Mouse (Mus musculus): ENCODE measurements around the gene Fam155a. TPM values are rescaled to one million over a fixed set of nuclear protein-coding genes. Genes with fewer than 3 reads are reported as not detected.

Fam155a gene
- total RNA-seq, 2 experiments from 2014 or later, result not detected

DNA sequence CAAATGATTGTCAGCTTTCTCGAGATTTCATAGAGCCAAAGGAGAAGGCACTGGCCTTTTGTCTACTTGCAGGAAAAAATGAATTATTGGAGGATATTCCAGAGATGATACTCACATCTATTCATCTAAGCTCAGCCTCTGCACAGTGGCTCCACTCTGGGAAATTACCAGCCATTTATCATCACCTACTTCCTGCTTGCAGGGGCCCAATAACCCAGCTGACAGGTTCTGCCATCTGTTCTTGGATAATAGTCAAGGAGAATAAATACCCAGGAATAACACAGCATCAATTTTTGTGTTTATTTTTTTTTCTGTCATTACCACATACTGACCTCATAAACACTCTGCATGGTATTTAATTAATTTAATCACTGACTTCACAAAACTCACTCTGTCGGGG is 249.4 kb downstream of the Fam155a start:
- ATAC-seq (replicated peaks; ENCODE audit: low FRiP score, poor library complexity, severe bottlenecking), result no peak

DNA sequence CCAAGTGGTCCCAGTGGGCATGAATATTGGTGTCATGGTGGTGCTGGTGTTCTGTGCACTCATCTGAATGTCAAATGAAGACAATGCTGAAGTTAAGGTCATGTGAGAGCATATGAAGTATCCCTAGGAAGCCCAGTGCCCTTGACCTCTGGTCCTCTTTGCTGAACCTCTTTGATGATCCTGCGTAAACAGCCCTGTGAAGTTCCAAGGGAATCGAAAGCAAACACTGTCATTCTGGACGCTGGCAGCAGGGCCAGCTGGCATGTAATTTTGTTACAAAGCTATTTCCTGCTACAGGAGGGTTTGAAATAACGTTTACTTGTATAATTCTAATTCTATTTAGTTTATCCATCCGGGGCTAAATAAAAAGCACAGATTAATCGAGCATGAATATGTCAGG is 270.2 kb downstream of the Fam155a start:
- no peak for ATAC-seq (replicated peaks; ENCODE audit: low FRiP score, poor library complexity, severe bottlenecking)

DNA sequence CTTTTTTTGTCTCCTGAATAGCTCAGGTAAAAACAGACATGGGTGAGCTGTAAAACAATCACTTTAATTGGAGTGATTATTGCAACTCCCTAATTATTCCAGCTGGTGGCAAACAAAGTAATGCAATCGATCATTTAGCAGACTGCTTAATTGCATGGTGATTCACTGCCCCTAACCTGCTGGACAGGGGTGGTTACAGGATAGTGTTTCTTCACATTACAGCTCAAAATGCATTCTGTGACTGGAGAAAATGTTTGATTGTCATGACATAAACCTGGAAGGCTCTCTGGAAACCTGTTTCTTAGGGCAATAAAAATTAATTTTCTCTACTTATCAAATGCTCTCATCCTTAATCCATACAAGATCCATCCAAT is 276.7 kb downstream of the Fam155a start:
- ATAC-seq (replicated peaks; ENCODE audit: low FRiP score, poor library complexity, severe bottlenecking), result no peak

DNA sequence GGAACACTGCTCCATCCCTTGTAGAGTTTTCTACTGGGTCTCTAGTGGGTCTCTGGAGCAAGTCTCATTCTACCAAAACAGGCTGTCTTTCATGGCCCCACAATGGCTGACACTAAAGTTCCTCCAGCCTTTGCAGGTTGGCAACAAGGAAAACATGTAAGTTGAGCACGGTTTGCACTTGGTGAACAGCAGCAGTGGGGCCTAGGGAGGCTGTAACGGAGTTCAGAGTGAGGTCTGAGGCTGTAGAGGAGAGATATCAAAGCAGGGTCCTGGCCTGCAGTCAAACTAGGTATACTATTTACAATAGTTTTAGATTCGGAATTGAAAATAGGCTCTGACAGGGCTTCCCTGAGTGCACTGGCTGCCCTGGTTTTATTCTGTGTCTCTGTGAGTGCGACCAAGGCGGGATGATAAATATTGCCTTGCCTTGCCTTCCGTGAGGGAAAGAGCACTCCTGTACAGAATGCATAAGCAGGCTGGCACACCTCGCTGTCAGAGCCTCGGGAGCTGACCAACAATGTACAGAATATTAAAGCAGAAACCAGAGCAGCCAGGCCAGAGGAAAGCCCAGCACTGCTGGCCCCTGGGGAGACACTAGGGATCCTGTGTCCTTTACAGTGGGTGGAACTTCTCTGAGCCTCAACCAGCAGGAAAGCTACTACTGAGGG is 277.3 kb downstream of the Fam155a start:
- no peak for ATAC-seq (replicated peaks; ENCODE audit: low FRiP score, poor library complexity, severe bottlenecking)

DNA sequence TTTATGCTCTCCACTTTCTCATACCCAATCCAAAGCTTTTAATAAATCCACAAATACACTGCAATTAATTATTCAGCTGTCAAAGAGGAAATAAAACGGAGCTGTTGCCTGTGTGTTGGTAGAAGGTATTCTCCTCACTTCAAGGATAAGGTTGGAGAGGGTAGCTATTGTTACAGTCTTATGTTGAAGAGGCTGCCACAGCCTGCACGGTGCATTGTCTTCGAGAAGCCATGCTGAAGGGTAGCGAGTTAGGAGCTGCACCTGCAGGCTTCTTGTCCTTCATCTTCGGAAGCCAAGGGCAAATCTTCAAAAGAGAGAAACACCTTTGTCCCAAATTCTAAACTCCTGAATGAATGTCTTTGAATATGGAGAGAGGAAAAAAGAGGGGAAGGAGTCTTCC is 288.4 kb downstream of the Fam155a start:
- no peak for ATAC-seq (replicated peaks; ENCODE audit: low FRiP score, poor library complexity, severe bottlenecking)

DNA sequence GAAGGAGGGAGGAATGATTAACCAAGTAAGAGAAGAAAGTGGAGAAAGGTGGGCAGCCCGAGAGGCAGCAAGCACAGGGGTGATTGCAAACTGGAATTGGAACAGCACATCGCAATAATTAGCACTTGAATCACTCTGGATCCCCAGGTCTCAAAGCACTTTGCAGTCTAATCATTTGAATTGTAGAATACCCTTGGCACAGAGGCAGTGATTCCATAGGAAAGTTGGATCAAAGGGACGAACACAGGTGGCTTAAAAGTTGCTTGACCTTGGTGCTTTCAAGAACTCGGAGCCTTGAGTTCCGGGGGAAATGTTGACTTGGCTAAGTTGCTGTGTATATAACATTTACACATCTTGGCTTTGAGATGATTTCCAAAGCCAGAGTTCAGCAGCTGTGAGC is 299.7 kb downstream of the Fam155a start:
- no peak for ATAC-seq (replicated peaks; ENCODE audit: low FRiP score, poor library complexity, severe bottlenecking)

DNA sequence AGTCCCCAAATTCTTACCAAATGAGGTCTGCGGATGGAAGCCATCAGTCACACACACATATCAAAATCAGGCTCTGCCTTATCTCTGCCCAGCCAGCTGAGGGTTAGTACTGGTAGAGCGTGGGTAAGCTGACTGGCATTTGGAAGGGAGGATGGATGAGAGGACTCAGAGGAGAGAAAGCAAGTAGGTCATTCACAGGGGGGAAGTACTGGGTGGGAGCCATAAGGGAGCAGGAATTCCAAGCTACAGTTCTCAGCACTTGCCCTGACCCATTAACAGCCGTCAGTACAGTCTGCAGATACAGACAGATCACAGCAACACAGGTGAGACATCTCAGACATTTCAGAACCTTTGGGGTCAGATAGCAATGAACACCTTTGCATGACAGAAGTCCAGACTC is 300.8 kb downstream of the Fam155a start:
- no peak for ATAC-seq (replicated peaks; ENCODE audit: low FRiP score, poor library complexity, severe bottlenecking)

DNA sequence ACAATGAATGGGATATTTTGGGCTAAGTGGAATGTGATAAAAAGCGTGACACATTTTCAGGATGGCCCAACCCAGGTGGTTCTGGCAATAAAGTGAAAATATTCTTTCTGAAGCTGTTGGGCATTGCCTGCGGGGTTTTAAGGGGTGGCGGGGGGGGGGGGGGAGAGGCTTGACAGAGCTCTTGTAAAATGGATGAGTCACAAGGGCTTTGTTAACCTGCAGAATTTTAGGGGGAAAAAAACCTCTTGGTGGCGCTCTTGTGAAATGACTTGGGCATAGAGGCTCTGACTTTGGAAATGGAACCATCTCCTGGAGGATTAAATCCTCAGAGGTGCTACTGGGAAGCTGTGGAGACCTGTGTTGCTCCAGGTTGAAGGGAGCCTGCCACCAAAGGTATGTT is 309.9 kb downstream of the Fam155a start:
- ATAC-seq (replicated peaks; ENCODE audit: low FRiP score, poor library complexity, severe bottlenecking), result no peak

DNA sequence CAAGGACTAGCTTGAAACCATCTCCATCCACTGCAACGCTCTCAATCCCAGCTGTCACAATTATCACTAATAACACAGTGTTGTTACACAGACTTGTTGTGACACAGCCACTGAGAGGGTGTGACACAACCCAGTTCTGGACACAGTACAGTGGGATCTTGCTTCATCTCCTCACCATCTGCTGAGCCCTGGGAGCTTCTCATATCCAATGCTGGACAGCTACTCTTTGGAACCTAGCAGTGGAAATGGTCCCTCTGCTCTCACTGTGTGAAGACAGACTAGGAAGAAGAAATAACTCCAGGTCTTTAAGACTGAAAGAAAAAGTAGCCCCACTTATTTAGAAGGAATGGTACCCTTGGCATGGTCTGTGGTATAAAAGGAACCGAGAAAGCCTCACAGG is 310.3 kb downstream of the Fam155a start:
- ATAC-seq (replicated peaks; ENCODE audit: low FRiP score, poor library complexity, severe bottlenecking), result no peak

DNA sequence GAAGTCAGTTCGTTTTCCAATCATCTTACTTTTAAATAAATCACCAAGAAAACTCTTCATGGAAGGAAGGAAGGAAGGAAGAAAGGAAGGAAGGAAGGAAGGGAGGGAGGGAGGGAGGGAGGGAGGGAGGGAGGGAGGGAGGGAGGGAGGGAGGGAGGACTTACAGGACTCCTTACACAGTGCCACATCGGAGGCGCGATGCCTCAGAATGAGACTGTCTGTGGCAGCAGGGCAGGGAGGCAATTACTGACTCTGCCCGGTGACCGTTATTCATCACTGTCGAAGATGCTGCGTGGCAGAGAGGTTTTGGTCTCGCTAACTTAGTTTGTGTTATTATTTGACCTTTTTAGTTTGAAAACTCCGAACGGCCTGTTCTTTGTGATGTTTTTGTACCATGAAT is 312.3 kb downstream of the Fam155a start:
- ATAC-seq (replicated peaks; ENCODE audit: low FRiP score, poor library complexity, severe bottlenecking), result no peak

DNA sequence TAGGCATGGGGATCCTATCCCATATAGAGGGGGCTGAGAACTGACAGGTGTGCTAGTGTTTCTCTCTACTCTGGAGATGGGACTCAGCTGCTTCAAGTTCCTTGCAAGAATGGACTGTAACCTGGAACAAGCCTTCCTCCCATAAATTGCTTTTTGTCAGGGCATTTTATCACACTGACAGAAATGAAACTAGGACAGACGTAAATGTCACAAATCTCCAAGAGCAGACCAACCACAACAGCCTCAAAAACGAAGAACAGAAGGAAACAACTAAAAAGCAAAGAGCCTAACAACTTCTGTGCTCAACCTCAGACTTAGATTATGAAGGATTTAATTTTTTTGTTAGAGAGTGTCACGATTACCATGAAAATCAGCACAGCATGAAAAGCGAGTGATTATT is 315.8 kb downstream of the Fam155a start:
- ATAC-seq (replicated peaks; ENCODE audit: low FRiP score, poor library complexity, severe bottlenecking), result no peak

DNA sequence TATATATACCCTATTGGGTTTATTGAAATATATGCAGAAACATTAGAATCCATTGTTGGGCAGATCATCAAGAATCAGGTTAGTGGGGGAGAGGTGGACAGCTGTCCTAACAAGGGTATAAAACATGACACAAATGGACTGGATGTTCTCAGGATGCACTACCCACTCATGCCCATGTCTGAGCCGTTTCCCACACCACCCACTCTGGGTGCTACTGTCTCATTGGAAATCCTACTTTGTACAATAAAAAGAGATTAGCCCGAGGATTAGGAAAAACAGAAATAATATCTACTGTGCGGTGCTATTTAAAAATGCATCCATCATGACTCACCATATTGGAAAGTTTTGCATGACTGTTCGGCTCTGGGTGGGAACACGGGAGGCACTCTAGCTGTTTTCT is 317.2 kb downstream of the Fam155a start:
- ATAC-seq (replicated peaks; ENCODE audit: low FRiP score, poor library complexity, severe bottlenecking), result no peak

DNA sequence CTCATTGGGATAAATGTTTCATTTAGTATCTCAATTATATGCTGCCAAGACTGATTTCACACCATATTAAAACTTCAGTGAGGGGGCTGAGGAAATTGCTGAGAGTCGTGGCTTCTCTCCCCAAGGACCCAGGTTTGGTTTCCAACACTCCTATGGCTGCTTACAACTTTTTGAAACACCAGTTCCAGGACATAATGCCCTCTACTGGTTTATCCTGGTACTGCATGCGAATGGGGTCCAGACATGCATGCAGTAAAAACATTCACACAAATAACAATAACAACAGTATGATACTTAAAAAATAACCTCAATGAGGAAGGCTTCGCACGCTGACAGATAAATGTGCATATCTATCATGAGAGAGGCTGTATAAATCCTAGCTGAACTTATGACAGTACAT is 319.4 kb downstream of the Fam155a start:
- no peak for ATAC-seq (replicated peaks; ENCODE audit: low FRiP score, poor library complexity, severe bottlenecking)

DNA sequence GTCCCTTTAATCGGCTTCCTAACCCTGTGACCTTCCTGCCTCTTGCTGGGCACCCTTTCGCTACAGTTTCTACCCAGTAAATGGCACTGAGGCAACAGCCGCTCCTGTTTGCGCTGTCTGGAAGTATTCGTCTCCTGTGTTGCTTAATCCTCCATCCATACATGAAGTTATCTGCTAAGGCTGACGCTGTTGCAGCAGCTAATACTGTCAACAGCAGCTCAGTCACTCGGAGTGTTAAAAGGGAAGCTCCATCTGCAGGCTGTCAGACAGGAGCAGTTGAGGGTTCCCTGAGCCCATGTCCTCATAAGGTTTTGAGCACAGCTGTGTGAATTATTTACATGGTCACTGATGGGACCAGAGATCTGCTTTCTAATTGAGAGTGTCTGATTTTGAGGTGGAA is 322.3 kb downstream of the Fam155a start:
- no peak for ATAC-seq (replicated peaks; ENCODE audit: low FRiP score, poor library complexity, severe bottlenecking)

DNA sequence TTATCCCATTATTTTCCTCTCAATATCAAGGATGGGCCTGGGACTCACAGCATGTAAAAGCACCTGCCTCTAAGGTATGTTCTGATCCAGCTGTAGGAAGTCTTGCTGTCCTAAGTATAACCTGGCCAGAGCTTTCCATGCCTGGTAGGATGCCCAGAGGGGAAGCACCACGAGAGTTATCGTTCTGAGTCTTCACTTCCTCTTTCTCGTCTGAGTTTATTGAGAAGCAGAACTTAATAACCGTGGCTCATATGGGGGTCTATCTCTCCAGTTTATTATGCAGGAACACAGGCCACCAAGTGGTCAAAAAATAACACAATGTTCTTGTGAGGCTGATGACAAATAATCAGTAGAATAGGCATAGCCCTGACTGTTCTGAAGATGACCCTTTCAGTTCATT is 333.1 kb downstream of the Fam155a start:
- ATAC-seq (replicated peaks; ENCODE audit: low FRiP score, poor library complexity, severe bottlenecking), result no peak

DNA sequence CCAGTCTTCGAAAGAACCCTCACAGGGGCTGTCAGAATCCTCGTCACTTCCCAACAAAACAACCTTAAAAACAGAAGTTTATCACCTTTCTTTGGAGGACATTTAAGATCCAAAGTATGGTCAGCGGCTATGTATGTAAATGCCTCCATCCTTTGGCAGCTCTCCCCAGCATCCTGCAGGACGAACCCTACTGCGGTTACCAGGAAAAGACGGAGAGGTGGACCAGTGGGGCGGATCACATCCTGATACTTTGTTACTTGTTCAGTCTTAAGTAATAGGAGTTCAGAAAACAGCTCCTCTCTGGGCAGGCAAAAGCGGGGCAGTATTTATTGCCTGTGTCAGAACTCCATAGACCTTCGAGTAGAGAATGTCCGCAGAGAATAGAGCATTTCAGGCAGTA is 335.5 kb downstream of the Fam155a start:
- ATAC-seq (replicated peaks; ENCODE audit: low FRiP score, poor library complexity, severe bottlenecking), result no peak

DNA sequence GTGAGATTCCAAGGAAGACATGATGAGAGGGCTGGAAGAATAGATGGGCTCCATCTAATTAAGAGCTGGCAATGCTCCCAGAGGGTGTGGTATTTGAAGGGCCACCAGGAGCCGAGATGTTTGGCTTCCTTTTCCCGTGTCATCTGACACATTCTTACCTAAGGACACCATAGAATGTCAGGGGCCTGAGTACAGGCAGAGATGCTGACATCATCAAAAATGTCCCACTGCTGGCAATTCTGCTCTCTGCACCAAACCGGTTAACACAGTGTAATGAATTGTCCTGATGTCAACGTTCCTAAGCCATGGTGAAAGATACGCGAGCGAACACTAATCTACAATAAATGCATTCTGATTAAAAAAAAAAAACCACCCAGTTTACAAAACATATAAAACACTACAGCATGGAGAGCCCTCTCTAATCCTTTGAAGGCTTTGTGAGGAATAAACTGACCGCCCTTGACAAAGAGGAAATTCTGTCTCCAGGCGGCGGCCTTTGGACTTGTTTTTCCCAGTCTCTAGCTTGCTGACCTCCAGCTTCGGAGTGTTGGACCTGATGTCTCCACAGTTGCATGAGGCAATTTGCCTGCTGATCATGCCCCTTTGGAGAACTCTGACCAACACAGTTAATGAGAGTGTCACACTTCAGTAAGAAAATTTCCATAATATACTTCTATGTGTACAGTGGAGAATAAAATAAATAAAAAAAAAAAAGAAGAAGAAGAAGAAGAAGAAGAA is 338.2 kb downstream of the Fam155a start:
- no peak for ATAC-seq (replicated peaks; ENCODE audit: low FRiP score, poor library complexity, severe bottlenecking)

DNA sequence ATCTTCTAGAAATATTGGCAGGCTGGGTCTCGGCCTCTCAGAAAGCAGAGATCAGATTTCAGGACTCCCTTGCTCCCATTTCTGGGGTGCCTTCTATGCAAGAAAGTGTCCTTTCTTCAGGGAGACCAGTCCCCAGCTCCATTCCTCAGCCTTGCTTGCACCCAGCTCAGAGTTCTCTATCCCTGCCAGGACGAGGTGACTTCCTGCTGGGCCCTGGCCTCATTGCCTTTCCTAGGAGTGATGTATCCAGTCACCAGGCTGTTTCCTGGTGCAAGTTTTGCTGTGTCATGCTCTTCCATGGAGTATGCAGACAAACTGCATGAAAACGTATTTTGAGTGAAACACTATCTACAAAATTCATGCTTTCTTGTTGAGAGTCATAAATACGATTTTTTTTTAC is 342.1 kb downstream of the Fam155a start:
- ATAC-seq (replicated peaks; ENCODE audit: low FRiP score, poor library complexity, severe bottlenecking), result no peak

DNA sequence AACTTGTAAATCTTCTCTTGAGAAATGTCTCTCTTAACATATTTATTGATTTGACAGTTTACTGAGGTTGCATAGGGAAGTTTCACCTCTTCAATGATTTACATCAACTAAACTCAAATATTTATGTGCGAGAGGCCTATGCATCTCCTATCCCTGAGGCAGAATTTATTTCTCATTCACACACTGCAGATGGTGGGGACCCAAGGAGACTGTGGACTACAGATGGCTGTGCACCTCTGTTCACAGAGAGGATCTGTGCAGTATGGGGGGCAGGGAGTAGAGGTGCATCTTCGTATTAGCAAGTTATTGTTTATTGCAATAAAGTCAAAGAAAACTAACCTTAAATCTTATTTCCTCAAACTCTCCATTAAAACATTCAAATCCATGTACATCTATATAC is 346.9 kb downstream of the Fam155a start:
- ATAC-seq (replicated peaks; ENCODE audit: low FRiP score, poor library complexity, severe bottlenecking), result no peak

DNA sequence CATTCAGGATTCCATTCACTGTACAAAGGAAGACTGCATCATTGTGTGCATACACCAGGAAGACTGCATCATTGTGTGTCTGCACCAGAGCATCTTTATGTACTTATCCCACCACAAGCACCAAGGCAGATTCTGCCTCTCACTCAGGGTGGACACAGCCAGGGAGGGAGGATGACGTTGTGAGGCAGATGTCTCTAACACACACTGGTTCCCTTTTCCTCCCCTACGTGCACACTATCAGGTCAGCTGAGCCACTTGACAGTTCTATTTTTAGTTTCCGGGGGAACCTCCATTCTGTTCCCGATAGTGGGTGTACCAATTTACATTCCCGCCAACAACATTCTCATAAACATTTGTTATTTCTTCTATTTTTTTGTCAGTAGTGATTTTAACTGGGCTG is 347.4 kb downstream of the Fam155a start:
- ATAC-seq (replicated peaks; ENCODE audit: low FRiP score, poor library complexity, severe bottlenecking), result no peak

DNA sequence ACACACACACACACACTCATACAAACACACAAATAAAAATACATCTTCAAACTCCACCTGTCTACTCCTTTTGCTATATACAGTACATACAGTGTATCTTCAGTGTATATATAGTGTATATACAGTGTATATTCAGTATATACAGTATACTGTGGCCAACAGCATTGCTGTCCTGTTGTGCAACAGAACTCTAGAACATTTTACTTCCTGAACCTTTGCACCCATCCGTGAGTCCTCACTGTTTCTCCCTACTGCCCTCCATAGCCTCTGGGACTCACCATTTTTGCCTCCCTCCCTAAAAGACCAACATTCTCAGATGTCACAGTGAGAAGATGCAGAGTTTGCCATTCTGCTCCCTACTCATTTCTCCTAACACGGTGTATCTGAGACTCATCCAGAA is 347.8 kb downstream of the Fam155a start:
- ATAC-seq (replicated peaks; ENCODE audit: low FRiP score, poor library complexity, severe bottlenecking), result no peak

Measured in erythroid progenitor cell, adult 5-6 weeks (primary cell).